Mouse (Mus musculus) cerebellum, adult 9-10 months (tissue): ENCODE data around the gene Tbce.
"Not testable (repeated sequence)": the region's sequence is repeated elsewhere in the genome, so short reads cannot be mapped to it uniquely, and the experiment has no call there.

ENCODE experiments used
- DNase-seq: peaks from one replicate; pipeline ENCODE4 v3.0.0; 2022

Tbce gene

GRCm38 (mm10) chr13:14033309-14034072, 5.9 kb downstream of the Tbce start:
- no peak for DNase-seq

- DNase-seq: no peak
Measured at GRCm38 (mm10) chr13:14026154-14026820, 13.2 kb downstream of the Tbce start.

- DNase-seq: no peak
Measured at GRCm38 (mm10) chr13:14025554-14025953, 13.9 kb downstream of the Tbce start.

- DNase-seq: not testable (repeated sequence)
Measured at GRCm38 (mm10) chr13:14021417-14021816, 18.0 kb downstream of the Tbce start.

GRCm38 (mm10) chr13:14018852-14019251, 20.6 kb downstream of the Tbce start:
- DNase-seq: no peak

- no peak for DNase-seq
Measured at GRCm38 (mm10) chr13:14018283-14018682, 21.2 kb downstream of the Tbce start.

- DNase-seq: no peak
Measured at GRCm38 (mm10) chr13:14015609-14016008, 23.8 kb downstream of the Tbce start.

GRCm38 (mm10) chr13:14014540-14014939, 24.9 kb downstream of the Tbce start:
- DNase-seq: peak; percentile 59

- peak; percentile 61 for DNase-seq
Measured at GRCm38 (mm10) chr13:14014001-14014400, 25.4 kb downstream of the Tbce start.

- no peak for DNase-seq
Measured at GRCm38 (mm10) chr13:14011454-14011995, 27.9 kb downstream of the Tbce start.

GRCm38 (mm10) chr13:14006056-14006455, 33.4 kb downstream of the Tbce start:
- DNase-seq: no peak

GRCm38 (mm10) chr13:14004999-14005398, 34.4 kb downstream of the Tbce start:
- DNase-seq: no peak

- no peak for DNase-seq
Measured at GRCm38 (mm10) chr13:14004086-14004485, 35.4 kb downstream of the Tbce start.

- no peak for DNase-seq
Measured at GRCm38 (mm10) chr13:14002706-14003105, 36.7 kb downstream of the Tbce start.

GRCm38 (mm10) chr13:13997476-13997875, 42.0 kb downstream of the Tbce start:
- no peak for DNase-seq

GRCm38 (mm10) chr13:13995046-13995445, 44.4 kb downstream of the Tbce start:
- no peak for DNase-seq

GRCm38 (mm10) chr13:13993041-13993440, 46.4 kb downstream of the Tbce start:
- no peak for DNase-seq

- no peak for DNase-seq
Measured at GRCm38 (mm10) chr13:13990391-13990790, 49.0 kb downstream of the Tbce start.

- no peak for DNase-seq
Measured at GRCm38 (mm10) chr13:13989135-13989534, 50.3 kb downstream of the Tbce start.

- DNase-seq: no peak
Measured at GRCm38 (mm10) chr13:13983523-13983922, 55.9 kb downstream of the Tbce start.

- not testable (repeated sequence) for DNase-seq
Measured at GRCm38 (mm10) chr13:13981842-13982241, 57.6 kb downstream of the Tbce start.

- DNase-seq: no peak
Measured at GRCm38 (mm10) chr13:13969796-13970195, 69.6 kb downstream of the Tbce start.

- no peak for DNase-seq
Measured at GRCm38 (mm10) chr13:13968629-13969111, 70.8 kb downstream of the Tbce start.

- DNase-seq: no peak
Measured at GRCm38 (mm10) chr13:13966172-13966571, 73.3 kb downstream of the Tbce start.
